Mouse (Mus musculus): Measurements from ENCODE around the gene Tulp1.
A peak's percentile ranks its signal among the peaks of the same experiment; 100 is the strongest.

Tulp1 gene

DNA sequence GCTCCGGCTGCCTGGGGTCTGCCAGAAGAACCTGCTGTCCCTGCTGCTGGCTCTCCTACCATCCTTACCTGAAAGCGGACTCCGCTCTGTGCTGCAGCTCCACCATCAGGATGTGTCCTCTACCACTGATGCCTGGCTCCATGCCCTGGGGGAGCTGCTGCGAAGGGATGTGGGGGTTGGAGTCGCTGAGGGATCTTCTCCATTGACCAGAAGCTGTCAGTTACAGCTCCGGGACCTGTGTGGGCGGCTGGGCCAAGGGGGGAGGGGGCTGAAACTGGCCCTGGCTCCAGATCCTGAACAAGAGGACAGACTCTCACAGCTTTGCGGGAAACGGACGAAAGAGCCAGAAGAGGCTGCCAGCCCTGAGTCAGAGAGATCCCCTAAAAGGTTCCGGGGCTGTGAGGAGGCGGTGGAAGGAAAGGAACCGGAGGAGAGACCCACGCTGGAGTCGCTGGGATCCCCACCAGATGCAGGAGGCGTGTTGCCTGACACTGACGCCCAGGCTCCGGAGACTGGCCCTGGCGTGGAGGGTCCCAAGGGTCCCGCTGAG lies 49.3 kb downstream of the Tulp1 start:
- no peak for DNase-seq (ENCODE audit: low spot score in 2 of 2)

DNA sequence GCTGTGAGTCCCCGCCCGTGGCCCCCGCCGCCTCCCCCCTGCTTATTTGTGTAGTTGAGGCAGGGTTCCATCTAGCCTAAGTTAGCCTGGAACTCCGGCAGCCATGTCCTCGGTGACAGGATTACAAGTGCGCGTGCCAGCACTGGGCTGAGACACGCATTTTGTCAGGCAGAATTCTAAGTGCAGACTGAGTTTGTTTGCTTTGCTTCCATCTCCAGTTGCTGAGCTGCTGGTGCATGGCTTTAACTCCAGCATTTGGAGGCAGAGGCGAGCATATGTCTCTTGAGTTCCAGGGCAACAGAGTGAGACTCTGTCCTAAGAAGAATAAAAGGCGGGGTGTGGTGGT lies 51.2 kb downstream of the Tulp1 start:
- no peak for DNase-seq (ENCODE audit: low spot score in 2 of 2)

DNA sequence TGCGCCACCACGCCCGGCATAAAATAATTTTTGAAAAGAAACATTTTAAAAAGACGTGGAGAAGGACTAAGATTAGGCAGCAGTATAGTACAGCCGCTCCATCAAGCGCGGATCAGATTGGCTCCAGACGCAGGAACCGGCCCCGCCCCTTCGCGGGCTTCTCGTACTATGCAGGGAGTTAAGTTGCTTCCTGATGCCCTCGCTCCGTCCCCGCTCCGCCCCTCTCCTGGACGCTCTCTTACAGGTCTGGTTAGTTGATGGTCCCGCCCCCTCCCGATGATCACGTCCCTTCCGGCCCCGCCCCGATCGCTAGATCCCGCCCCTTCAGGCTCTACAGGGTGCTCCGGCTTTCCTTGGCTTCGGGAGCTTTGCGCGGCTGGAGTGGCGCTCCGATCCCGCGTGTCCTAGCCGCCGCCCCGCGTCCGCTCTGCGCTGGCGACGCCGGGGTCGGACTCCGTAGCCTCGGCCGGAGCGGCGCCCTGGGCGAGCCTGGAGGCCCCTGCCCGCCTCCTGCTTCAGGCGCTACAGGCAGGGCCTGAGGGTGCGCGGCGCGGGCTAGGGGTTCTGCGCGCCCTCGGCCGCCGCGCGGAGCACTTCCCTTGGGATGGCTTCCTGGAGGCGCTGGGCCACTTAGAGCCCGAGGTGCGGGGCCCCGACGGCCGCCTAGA lies 51.7 kb downstream of the Tulp1 start, which contains the start of gene Fance:
Gene Fance, plus strand, starts transcription at position 308 of the 668 bp plus-strand sequence.
- peak; percentile 94 to 95 for DNase-seq (ENCODE audit: low spot score in 2 of 2)

DNA sequence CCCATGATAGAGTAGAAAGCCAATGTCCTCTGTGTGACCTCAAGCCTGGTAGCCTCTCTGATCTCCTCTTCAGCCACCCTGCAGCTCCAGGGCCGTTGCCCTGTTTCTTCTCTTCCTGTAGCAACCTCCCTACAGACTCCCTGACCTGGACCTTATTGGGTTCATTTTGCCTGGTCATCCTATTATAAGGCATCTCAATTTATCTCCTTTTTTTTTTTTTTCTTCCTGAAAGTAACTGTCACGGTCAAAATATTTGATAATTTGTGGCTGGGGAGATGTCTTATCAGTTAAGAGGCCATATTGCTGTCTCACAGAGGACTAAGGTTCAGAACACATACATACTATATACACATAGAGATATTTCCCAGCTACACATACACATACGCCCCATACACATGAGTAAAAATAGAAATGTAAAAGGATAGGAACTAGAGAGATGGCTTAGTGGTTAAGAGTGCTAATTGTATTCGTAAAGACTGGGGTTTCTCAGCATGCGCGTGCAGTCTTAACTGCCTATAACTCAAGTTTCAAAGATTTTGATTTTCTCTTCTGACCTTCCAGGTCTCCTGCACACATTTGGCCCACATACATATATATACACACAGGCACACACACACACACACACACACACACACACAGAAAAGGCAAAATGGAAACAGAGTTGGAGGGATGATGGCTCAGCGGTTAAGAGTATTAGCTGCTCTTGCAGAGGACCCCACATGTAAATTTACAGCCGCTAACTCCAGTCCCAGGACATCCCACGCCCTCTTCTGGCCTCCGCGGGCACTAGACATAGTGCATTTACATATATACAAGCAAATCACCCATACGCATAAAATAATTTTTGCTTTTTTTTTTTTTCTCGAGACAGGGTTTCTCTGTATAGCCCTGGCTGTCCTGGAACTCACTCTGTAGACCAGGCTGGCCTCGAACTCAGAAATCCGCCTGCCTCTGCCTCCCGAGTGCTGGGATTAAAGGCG lies 52.5 kb downstream of the Tulp1 start:
- DNase-seq (ENCODE audit: low spot score in 2 of 2) = no peak

DNA sequence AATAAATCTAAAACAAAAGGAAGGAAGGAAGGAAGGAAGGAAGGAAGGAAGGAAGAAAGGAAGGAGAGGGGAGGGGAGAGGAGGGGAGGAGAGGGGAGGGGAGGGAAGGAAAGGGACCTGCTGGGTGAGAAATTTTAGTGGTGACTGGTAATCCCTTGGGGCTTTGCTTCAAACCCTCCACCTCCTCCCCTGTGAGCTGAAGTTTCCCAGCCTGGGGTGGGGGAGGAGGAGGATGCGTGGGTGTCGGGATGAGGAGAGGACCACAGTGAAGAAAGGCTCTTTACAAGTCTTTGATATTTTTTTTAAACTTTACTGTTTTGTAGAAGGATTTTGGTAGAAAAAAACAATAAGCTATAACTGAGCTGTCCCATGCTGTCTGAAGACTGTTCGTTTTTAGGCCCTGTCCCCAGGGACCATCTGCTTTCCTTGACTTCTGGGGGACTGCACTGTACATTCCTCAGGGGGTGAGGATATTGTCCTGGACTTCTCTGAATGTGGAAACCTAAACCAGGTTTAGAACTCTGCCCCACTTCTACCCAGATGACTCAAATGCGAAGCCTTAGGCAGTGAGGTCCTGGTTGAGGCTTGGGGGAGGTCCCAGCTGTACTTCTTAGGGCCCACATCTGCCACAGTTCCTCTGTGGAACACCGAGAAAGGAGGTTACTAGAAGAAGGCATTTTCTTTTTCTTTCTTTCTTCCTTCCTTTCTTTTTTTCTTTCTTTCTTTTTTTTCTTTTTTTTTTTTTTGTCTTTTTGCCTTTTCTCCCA lies 53.5 kb downstream of the Tulp1 start:
- DNase-seq (ENCODE audit: low spot score in 2 of 2) = no peak

DNA sequence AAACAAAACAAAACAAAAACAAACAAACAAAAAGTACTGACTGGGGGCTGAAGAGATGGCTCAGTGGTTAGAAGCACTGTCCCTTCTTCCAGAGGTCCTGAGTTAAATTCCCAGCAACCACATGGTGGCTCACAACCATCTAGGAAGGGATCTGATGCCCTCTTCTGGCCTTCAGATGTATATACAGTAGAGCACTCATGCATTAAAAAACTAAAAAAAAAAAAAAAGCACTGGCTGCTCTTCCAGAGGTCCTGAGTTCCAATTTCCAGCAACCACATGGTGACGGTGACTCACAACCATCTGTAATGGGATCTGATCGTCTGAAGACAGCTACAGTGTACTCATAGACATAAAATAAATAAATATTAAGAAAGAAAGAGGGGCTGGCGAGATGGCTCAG lies 54.2 kb downstream of the Tulp1 start:
- no peak for DNase-seq (ENCODE audit: low spot score in 2 of 2)

DNA sequence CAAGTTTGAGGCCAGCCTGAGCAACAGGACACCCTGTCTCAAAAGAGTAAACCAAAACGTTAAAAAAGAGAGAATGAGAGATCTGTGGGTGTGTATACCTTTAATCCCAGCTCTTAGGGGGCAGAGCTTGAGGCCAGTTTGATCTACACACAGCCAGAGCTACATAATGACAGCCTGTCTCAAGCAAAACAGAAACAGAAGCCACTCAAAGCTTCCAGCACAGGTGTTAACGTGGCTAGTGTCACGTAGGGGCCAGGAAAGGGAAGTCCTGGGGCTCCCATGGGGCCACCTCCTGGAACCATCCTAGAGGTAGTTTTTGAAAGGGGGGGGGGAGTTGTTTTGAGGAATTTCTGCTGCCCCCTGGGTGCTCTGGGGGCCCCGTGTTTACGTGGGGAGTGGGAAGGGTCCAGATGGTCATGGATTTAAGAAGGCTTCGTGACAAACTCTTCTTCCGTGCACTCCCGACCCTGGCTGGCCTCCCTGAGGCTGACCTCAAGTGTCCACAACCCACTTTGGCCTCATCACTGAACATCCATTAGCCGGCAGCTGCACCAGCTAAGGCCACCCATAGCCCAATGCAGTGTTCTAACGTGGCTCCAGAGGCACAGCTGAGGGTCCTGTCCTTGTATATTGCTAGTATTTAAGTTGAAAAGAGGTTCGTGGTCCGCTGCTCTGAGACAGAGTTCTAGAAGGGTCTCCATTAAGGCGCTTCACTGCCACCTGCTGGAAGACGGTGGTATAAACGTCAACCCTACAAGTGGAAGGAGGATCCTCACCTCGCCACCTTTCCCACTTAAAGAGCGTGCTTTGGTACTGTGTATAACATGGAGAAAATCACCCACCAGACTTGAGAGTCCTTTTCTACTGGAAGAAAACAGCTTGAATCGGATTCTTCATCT lies 56.5 kb downstream of the Tulp1 start:
- peak; percentile 73 for DNase-seq (ENCODE audit: low spot score in 2 of 2)

DNA sequence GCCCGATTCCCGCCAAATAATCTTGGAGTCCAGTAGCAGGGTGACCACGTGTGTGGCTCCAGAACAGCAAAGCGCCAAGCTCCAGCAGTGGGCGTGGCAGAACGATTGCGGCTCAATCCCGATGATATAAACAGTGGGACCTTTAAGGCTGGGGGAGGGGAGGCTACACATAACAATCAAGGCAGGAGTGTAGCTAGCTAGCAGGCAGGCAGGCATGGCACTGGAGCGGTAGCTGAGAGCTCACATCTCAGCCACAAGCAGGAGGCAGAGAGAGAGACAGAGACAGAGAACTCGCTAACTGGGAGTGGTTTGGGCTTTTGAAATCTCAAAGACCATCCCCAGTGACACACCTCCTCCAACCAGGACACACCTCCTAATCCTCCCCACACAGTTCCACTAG lies 59.9 kb downstream of the Tulp1 start:
- no peak for DNase-seq (ENCODE audit: low spot score in 2 of 2)

Data from right cerebral cortex, postnatal 36 days (tissue).